Mouse (Mus musculus) adrenal gland (tissue): Measurements from ENCODE around the gene Scgb2b12.
"Not testable (repeated sequence)": the region's sequence is repeated elsewhere in the genome, so short reads cannot be mapped to it uniquely, and the experiment has no call there.

Source experiments
- intact Hi-C: fragments of 180-260 bp; cut with DNase I; formaldehyde crosslinking; loops from one replicate; pipeline ENCODE4 v1.15.1; 2025
- long read RNA-seq, 2 experiments: library from polyadenylated mRNA; unstranded; transcript quantifications; one replicate each; pipeline ENCODE4 v2.0.0; 2020; ENCODE audit warnings: borderline replicate concordance in 1 of 2; ENCODE audit not compliant: insufficient replicate concordance in 1 of 2

Scgb2b12 gene
- long read RNA-seq, experiment 1, result 0 reads
- long read RNA-seq, experiment 2, result 0 reads

- intact Hi-C loops, result not testable (repeated sequence)
Measured at GRCm38 (mm10) chr7:32327145-32327544, at the start of gene Scgb2b12. Gene Scgb2b12 (minus strand): TSS chr7:32327245.

GRCm38 (mm10) chr7:32333882-32334281 lies 6.8 kb upstream of the Scgb2b12 start, which contains the start of gene Scgb1b12:
Gene Scgb1b12 (plus strand): TSS chr7:32334182.
- intact Hi-C loops, result not testable (repeated sequence)
